Mouse (Mus musculus): ENCODE data around the gene Smg7.

DNA sequence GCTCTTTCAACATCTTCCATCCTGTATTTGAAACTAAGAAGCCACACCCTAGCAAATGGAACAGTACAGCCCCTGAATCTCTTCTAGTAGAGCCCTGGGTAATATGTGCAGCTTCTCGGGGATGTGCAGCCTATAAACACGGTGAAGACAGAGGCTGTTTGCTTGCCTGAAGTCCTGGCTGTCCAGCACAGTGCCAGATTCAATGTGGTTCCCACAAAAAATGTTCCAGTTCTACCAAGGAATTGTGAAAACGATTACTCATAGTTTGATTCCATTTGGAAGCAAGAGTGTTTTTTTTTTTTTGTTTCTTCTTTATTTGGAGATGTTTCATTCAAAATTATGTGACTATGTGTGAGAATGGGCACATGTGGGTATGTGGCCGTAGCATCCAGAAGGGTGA, 80.7 kb downstream of the Smg7 start:
- no peak for TF ChIP-seq POLR2A (IDR thresholded peaks at IDR 0.05; ENCODE audit: low read depth, low read length)
- no peak for TF ChIP-seq CTCF (IDR thresholded peaks at IDR 0.05; ENCODE audit: extremely low read depth, insufficient read length, insufficient replicate concordance, low read depth, low read length)

Data from small intestine, adult 2 months (tissue).